Mouse (Mus musculus) midbrain, embryonic 12.5 days (tissue): ENCODE measurements around the gene Lgsn. TPM values are rescaled to one million over a fixed set of nuclear protein-coding genes. Genes with fewer than 3 reads are reported as not detected.

Experiments
- ATAC-seq: fragments of 200-750 bp; cut with Nextera tagmentation; 2 replicates; pipeline ENCODE4 v1.8.0; 2017; ENCODE audit warnings: low read depth, moderate TSS enrichment, moderate library complexity; ENCODE audit not compliant: low FRiP score
- H3K27ac ChIP-seq: fragments of 300-500 bp; sonication (generic); replicated peaks from 2 replicates; pipeline ENCODE4 v1.5.1; 2016; ENCODE audit warnings: mild to moderate bottlenecking
- H3K27me3 ChIP-seq: fragments of 300-500 bp; sonication (generic); 2 replicates; pipeline ENCODE4 v1.6.1; 2016; ENCODE audit warnings: mild to moderate bottlenecking
- H3K36me3 ChIP-seq: fragments of 300-500 bp; sonication (generic); 2 replicates; pipeline ENCODE4 v1.6.1; 2016
- H3K4me1 ChIP-seq: fragments of 300-500 bp; sonication (generic); 2 replicates; pipeline ENCODE4 v1.6.1; 2016
- H3K4me2 ChIP-seq: fragments of 300-500 bp; sonication (generic); replicated peaks from 2 replicates; pipeline ENCODE4 v1.6.1; 2016; ENCODE audit warnings: mild to moderate bottlenecking, moderate library complexity
- H3K4me3 ChIP-seq: fragments of 300-500 bp; sonication (generic); 2 replicates; pipeline ENCODE4 v1.5.1; 2016; ENCODE audit warnings: mild to moderate bottlenecking
- H3K9ac ChIP-seq: fragments of 300-500 bp; sonication (generic); replicated peaks from 2 replicates; pipeline ENCODE4 v1.6.1; 2016; ENCODE audit warnings: mild to moderate bottlenecking, moderate library complexity
- H3K9me3 ChIP-seq: fragments of 300-500 bp; sonication (generic); 2 replicates; pipeline ENCODE4 v1.6.1; 2016; ENCODE audit warnings: mild to moderate bottlenecking
- whole genome bisulfite sequencing: fragments of 180-500 bp; shearing (Covaris S2); methylation state at CpG from one replicate; pipeline ENCODE4 v1.1.7; 2016; 5-methylcytosine and 5-hydroxymethylcytosine counted together
- polyA plus RNA-seq: library from polyadenylated mRNA; unstranded; fragments of >200 nt; fragmentation: Nextera tagmentation; extraction: Ambion mirVana; gene quantifications from 2 replicates; pipeline ENCODE4 v1.2.1, GENCODE M21; 2016

Gene Lgsn
- polyA plus RNA-seq = not detected in 2 replicates

DNA sequence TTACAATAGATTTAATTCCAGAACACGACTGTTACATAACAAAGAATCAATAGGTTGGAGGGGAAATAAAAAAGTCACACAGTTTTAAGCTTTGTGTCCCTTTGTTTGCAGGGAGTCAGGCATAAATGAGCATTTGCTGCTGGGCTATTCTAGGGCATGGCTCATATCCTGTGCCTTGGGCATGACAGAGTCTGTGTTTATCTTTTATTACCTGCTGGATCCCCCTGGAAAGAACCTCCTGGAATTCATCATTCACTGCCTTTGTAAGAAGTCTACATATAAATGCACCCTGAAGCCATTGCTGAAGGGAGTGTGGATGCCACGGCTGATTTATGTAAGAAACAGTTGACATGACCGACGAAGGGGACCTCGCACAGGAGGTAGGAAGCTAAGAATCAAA, at the start of gene Lgsn:
Gene Lgsn (plus strand): TSS at position 301 of the 400 bp plus-strand sequence.
- Histone ChIP-seq H3K27me3 (no peaks in the 10 kb centered on the region), H3K36me3 (no peaks in the 10 kb centered on the region), H3K4me1 (no peaks in the 10 kb centered on the region), H3K4me3 (no peak within 1 kb of the TSS), H3K27ac (no peak within 1 kb of the TSS), H3K9me3 (no peaks in the 10 kb centered on the region), H3K4me2 (no peak within 1 kb of the TSS), H3K9ac (no peak within 1 kb of the TSS)
- ATAC-seq = no peak
- WGBS = 80% methylated on average over 5 of the region's 5 CpGs

DNA sequence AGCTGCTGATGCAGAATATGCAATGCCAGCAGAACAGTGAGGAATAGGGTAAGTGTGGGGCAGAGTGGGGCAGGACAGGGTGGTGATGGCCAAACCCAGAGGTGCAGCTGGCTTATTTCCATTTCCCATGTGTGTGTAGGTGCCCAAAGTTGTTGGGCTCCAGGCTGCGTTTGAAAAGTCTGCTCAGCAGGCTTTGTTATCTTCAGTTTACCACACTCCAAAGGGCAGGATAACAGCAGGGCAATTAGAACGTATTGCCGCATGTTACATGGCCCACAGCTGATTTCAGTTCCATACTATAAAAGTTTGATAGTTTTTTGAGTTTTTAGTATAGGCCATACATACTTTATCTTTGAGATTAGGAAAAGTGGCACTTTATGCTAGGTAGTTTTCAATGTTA, 37.8 kb upstream of the Lgsn start:
- no peaks in the 10 kb centered on the region for H3K36me3 ChIP-seq
- H3K9ac ChIP-seq = no peak overlapping the region
- no peak overlapping the region for H3K27ac ChIP-seq
- no peaks in the 10 kb centered on the region for H3K27me3 ChIP-seq
- H3K4me3 ChIP-seq = no peak overlapping the region
- no peak for ATAC-seq
- H3K4me1 ChIP-seq = no peaks in the 10 kb centered on the region
- no peak overlapping the region for H3K4me2 ChIP-seq
- 81% methylated on average over 3 of the region's 3 CpGs for WGBS
- no peaks in the 10 kb centered on the region for H3K9me3 ChIP-seq

DNA sequence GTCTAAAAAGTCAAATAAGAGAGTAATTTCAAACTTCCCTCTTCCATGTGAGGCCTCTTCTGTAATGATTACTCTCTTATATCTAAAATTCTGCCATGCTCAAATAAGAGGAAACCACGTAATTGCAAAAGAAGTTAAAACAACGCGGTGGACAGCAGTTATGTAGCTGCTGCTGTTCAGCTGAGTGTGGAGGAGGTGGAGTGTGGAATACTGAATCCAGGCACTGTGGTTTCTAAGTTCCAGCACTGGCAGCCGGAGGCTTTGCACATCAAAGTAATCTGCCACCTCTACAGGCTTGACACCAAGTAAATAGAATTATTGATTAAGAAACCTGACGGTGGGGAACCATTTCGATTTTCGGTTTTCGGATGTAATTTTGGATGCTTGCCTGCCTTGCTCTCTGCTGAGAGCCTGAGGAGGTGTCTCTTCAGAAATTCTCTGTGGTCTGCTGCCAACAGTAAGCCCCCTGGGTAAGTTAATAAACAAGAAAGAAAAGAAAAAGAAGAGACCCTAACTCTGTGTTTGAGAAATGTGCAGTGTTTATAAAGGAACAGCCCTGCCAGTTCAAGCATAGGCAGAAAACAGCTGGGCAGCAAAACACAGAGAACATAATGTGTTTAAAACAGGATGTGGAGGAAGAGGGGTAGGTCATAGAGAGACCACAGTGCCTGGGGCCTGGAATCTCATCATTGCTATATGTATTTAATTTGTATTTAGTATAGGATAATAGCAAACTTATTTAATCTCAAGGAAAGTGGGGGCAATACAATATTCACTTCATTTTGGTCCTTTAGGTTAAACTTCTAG, 33.7 kb upstream of the Lgsn start:
- Histone ChIP-seq H3K4me2 (no peak overlapping the region), H3K9ac (no peak overlapping the region), H3K4me1 (no peaks in the 10 kb centered on the region), H3K36me3 (no peaks in the 10 kb centered on the region), H3K27me3 (no peaks in the 10 kb centered on the region), H3K27ac (no peak overlapping the region), H3K9me3 (no peaks in the 10 kb centered on the region), H3K4me3 (no peak overlapping the region)
- WGBS = 71% methylated on average over 8 of the region's 8 CpGs
- ATAC-seq = no peak

DNA sequence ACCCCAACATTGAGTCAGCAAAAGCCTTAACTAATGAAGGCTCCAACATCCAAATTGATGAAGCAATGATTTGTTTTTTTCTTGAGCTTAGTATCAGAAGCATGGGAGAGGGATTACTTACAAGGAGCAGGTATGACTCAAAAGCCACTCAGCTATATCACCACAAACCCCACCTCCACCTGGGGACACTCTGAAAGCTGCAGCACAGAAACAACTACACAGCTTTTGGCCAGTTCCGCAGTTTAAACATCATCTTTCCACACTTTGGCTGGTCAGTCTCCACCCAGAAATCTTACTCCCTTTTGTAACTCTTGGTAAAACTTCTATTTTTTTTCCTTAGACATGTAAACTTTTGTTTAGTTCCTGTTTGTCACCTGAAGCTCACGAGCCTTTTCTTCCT, 32.6 kb upstream of the Lgsn start:
- no peak overlapping the region for H3K4me2 ChIP-seq
- H3K27me3 ChIP-seq = no peaks in the 10 kb centered on the region
- H3K4me3 ChIP-seq = no peak overlapping the region
- H3K27ac ChIP-seq = no peak overlapping the region
- no peaks in the 10 kb centered on the region for H3K36me3 ChIP-seq
- no peak for ATAC-seq
- H3K4me1 ChIP-seq = no peaks in the 10 kb centered on the region
- no peak overlapping the region for H3K9ac ChIP-seq
- 90% methylated on average over 2 of the region's 2 CpGs for WGBS
- no peaks in the 10 kb centered on the region for H3K9me3 ChIP-seq

DNA sequence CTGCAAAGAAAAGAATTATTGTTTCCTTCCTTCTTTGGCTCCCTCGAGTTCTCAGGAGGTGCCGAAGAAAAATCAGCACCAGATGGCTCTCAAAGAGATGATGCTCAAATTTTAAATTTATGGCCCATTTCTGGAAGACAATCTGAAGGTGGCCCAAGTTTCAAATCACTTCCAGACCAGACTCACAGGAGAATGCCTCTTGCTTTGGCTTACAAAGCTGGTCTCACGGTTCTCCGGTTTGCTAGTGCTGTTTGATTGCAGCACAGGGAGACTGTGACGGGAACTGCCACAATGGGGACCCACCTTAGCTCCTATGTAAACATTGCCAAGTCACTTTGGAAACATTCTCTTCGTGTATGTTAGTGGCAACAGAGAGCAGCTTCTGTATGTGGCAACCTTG, 26.5 kb upstream of the Lgsn start:
- Histone ChIP-seq H3K27me3 (no peaks in the 10 kb centered on the region), H3K4me3 (no peak overlapping the region), H3K4me2 (no peak overlapping the region), H3K9ac (no peak overlapping the region), H3K27ac (no peak overlapping the region), H3K9me3 (no peaks in the 10 kb centered on the region), H3K36me3 (no peaks in the 10 kb centered on the region), H3K4me1 (no peaks in the 10 kb centered on the region)
- no peak for ATAC-seq
- 66% methylated on average over 6 of the region's 6 CpGs for WGBS

DNA sequence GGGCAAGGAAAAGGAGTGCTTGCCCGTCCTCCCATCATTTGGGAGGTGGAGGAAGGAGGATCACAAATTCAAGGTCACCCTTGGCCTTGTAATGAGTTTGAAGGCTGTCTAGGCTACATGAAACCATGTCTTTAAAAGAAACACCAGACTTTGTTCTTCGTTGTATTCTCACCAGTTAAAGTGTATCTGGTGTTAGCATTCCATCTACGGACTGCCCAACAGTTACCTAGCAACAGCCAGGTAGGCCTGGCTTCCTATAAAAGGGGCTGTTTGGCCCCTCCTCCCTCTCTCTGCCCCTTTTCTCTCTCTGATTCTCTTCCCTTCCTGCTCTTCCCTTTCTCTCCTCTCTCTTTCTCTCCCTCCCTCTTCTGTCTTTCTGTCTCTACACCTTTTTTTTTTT, 25.7 kb upstream of the Lgsn start:
- no peak overlapping the region for H3K4me3 ChIP-seq
- no peak overlapping the region for H3K4me2 ChIP-seq
- no peaks in the 10 kb centered on the region for H3K36me3 ChIP-seq
- H3K9ac ChIP-seq = no peak overlapping the region
- H3K9me3 ChIP-seq = no peaks in the 10 kb centered on the region
- H3K4me1 ChIP-seq = no peaks in the 10 kb centered on the region
- WGBS = 71% methylated on average over 3 of the region's 3 CpGs
- no peaks in the 10 kb centered on the region for H3K27me3 ChIP-seq
- no peak overlapping the region for H3K27ac ChIP-seq
- ATAC-seq = no peak

DNA sequence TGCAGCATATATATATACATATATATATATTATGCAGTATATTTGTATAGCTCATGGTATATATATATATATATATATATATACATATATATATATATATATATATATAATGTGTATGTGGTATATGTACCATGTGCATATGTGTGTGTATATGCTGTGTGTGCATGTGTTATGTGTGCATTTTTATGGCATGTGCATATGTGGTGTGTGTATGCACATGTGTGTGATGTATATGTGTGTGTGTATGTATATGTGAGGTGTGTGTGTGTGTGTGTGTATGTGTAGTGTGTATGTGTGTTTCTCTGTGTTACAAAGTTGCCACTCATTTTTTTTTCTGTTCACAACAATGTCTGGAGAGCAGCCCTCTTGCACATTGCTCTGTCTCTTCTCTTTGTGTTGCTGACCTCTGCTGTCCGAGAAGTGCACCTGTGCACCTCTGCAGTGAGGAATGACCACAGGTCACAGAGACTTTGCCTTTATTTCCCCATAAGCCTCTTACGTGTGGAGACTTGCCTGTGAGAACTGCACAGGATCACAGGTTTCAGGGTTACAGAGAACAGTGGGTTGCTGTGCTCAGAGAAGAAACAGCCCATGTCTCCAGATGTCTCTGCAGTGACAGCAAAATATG, 23.3 kb upstream of the Lgsn start:
- no peak for ATAC-seq
- Histone ChIP-seq H3K27me3 (no peaks in the 10 kb centered on the region), H3K27ac (no peak overlapping the region), H3K4me1 (no peaks in the 10 kb centered on the region), H3K9ac (no peak overlapping the region), H3K4me3 (no peak overlapping the region), H3K9me3 (no peaks in the 10 kb centered on the region), H3K36me3 (no peaks in the 10 kb centered on the region), H3K4me2 (no peak overlapping the region)
- WGBS = 67% methylated on average over 2 of the region's 2 CpGs

DNA sequence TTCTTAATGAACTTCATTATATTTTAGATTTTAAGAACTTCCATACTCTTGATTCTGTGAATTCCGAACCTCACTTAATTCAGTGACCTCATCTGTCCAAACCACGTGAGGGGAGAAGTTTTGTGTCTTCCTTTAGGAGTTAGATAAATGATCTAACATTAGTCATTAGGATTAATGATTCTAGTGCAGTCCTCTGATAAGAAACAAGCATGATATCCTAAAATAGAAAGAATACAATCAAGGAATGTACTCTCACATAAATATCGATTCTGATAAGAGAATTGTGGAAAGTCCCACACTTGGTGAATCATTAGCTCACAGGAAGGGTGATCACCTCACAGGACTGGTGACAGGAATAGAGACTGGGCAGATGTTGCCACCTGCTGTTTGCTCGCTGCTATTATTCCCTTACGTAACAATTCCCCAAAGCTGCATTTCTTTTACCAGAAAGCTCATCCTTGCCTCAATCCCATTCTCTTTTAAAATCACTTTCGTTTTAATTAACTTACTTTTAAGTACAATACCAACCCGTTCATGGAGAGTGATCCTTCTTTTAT, 22.3 kb upstream of the Lgsn start:
- no peak overlapping the region for H3K27ac ChIP-seq
- 0 out of 2 replicates have a peak, but pooled peaks have one; percentile 69 for ATAC-seq
- H3K9ac ChIP-seq = no peak overlapping the region
- no peak overlapping the region for H3K4me2 ChIP-seq
- 29% methylated on average over 7 of the region's 7 CpGs for WGBS
- no peak overlapping the region for H3K4me3 ChIP-seq
- no peaks in the 10 kb centered on the region for H3K36me3 ChIP-seq
- no peaks in the 10 kb centered on the region for H3K4me1 ChIP-seq
- H3K9me3 ChIP-seq = no peaks in the 10 kb centered on the region
- H3K27me3 ChIP-seq = no peaks in the 10 kb centered on the region

DNA sequence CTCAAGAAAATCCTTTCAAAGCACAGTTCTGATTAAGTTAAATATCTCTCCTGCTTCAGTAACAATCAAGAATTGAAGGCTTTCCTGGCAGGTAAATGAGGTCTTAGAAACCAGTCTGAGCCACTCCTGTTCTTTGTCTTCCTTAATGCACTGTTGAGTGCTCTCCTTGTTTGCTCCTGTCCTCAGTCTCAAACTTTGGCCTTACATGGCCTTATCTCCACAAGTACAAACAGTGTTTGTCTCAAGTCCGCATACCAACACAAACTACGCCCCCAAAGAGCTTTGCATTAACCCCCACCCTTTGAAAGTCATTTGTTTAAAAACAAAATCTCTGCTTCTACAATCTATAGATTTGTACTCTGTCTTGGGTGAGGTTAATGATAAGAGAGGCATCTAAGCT, 20.0 kb upstream of the Lgsn start:
- no peaks in the 10 kb centered on the region for H3K9me3 ChIP-seq
- H3K4me2 ChIP-seq = no peak overlapping the region
- WGBS = 82% methylated on average over 2 of the region's 2 CpGs
- H3K27me3 ChIP-seq = no peaks in the 10 kb centered on the region
- no peak overlapping the region for H3K4me3 ChIP-seq
- no peaks in the 10 kb centered on the region for H3K36me3 ChIP-seq
- ATAC-seq = no peak
- no peaks in the 10 kb centered on the region for H3K4me1 ChIP-seq
- H3K9ac ChIP-seq = no peak overlapping the region
- no peak overlapping the region for H3K27ac ChIP-seq

DNA sequence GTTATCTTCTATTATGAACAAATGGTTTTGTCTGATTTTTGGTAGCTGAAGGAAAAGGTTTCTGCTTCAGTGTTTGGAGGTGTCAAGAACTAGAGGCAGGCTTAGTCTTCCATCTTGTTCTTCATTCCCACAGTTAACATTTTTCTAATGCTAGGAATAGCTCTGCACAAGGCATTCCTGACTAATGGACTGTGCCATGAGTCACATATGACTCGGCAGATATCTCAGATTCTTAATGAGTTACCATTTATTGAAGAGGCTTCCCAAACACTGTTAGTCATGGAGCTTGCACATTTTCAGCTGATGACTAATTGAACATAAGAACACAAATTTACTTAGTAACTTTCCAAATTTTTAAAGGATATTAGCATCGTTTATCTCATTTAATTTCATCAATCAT, 19.3 kb upstream of the Lgsn start:
- H3K9ac ChIP-seq = no peak overlapping the region
- H3K27me3 ChIP-seq = no peaks in the 10 kb centered on the region
- no peak overlapping the region for H3K4me2 ChIP-seq
- H3K9me3 ChIP-seq = no peaks in the 10 kb centered on the region
- no peaks in the 10 kb centered on the region for H3K36me3 ChIP-seq
- H3K4me3 ChIP-seq = no peak overlapping the region
- WGBS = 88% methylated on average over 2 of the region's 2 CpGs
- no peak for ATAC-seq
- H3K27ac ChIP-seq = no peak overlapping the region
- H3K4me1 ChIP-seq = no peaks in the 10 kb centered on the region

DNA sequence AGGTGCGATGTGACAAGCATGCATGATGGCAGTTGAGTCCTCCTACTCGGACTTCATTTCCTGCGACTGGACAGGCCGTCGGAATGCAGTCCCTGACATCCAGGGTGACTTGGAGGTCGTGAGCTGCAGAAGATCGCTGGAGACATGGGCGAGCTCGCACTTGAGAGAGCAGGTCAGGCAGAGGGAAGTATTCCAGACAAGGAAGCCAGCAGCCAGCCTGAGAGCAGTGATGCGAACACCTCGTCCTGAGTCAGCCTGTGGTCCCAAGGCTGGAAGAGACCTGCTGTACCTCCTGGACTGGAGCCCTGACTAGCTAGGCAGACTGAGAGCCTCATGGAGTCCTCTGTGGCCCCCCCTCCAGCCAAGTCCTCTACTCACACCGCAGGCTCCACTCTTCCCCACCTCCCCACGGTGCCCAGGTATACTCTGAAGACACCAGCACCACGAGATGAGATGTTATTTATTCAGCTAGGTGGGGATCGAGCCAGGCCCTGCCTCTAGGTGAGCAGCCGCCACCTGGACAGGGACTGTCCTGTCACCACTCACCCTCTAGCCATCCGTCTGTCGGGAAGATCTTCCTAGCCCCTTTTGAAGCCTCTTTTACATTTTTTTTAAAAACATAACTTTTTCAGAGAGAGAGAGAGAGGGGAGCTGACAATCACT, 11.5 kb upstream of the Lgsn start:
- H3K4me3 ChIP-seq = no peak overlapping the region
- no peaks in the 10 kb centered on the region for H3K36me3 ChIP-seq
- 82% methylated on average over 18 of the region's 18 CpGs for WGBS
- H3K4me2 ChIP-seq = no peak overlapping the region
- H3K27me3 ChIP-seq = no peaks in the 10 kb centered on the region
- H3K9me3 ChIP-seq = no peaks in the 10 kb centered on the region
- no peak overlapping the region for H3K27ac ChIP-seq
- no peak for ATAC-seq
- no peak overlapping the region for H3K9ac ChIP-seq
- H3K4me1 ChIP-seq = no peaks in the 10 kb centered on the region
